Mouse (Mus musculus): ENCODE measurements around the gene Lsr. TPM values are rescaled to one million over a fixed set of nuclear protein-coding genes. Genes with fewer than 3 reads are reported as not detected.
A peak's percentile ranks its signal among the peaks of the same experiment; 100 is the strongest.

The Lsr gene
- 10 to 100 TPM in 1 of 2 experiments, 1 to 10 TPM in 1; 6.8 to 19.1 TPM for total RNA-seq (2021)
- long read RNA-seq, experiment 1, transcript Lsr-203 (9 exons, 2,071 nt), result major isoform, 8 of 25 reads
- long read RNA-seq, experiment 1, transcript Lsr-201 (10 exons, 2,167 nt), result minor isoform, 5 of 25 reads
- long read RNA-seq, experiment 1, partial matches to known transcripts, result 0 of 25 reads
- long read RNA-seq, experiment 1, other reads (novel, unspliced or antisense), result 12 of 25 reads
- long read RNA-seq, experiment 2, partial matches to known transcripts, result 1 of 37 reads
- long read RNA-seq, experiment 2, other reads (novel, unspliced or antisense), result 31 of 37 reads

GRCm38 (mm10) chr7:30973251-30973500 lies at the start of gene Lsr:
TSS of gene Lsr (minus strand) at chr7:30973464.
- no peak for DNase-seq (ENCODE audit: low spot score in 2 of 2)

DNA sequence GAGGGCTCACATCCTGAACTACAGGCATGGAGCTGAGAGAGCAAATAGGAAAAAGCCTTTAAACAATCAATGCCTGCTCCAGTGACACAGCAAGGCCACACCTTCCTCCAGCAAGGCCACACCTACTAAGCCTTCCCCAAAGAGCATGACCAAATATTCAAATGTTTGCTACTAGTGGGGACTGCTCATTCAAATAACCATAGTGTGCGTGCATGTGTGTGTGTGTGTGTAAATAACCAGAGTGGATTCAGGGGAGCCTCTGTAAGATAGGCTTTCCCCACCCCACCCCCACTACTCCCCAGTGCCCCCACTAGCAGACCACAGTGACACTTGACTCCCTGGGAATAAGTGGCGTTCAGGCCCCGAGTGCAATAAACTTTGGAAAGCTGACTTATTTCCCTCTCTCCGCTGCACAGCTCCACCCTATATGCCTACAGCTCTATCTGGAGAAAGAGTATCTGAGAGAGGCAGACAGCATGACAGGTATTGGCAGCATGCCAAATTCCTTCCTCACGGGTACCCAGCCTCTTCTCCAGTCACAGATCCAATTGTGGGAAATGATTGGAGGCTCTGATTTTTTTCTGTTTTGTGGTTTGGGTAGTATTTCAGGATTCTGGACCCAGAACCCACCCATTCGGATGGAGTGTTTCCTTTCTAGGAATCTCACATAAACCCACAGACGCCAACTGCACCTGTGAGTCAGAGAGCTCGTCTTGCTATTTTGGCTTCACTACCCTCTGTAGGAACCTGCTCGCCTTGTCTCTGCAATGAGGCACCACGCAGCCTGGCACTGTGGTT lies 44.0 kb upstream of the Lsr start:
- DNase-seq (ENCODE audit: low spot score in 2 of 2), result no peak

GRCm38 (mm10) chr7:31012971-31013370 lies 39.7 kb upstream of the Lsr start:
- DNase-seq (ENCODE audit: low spot score in 2 of 2), result no peak

DNA sequence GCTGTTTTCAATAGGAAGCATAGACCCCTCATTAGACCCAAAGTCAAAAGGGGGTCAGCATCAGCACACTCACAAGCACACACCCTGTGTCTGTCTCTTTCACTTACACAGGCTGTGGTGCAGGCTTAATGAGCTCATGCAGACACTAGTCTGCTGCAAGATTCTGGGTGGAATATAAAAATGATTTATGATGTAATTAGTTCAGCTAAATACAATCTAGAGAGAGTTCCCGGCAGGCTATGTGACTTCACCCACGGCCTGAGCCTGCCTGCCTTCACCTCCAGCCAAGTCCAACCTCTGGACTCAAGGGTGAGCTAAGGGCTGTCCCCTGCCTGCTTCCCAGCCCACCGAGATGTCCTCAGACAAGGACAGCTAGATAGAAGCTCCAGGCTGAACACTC lies 35.6 kb upstream of the Lsr start:
- no peak for DNase-seq (ENCODE audit: low spot score in 2 of 2)

- DNase-seq (ENCODE audit: low spot score in 2 of 2), result no peak
Observed at GRCm38 (mm10) chr7:31008175-31008574, 34.9 kb upstream of the Lsr start.

DNA sequence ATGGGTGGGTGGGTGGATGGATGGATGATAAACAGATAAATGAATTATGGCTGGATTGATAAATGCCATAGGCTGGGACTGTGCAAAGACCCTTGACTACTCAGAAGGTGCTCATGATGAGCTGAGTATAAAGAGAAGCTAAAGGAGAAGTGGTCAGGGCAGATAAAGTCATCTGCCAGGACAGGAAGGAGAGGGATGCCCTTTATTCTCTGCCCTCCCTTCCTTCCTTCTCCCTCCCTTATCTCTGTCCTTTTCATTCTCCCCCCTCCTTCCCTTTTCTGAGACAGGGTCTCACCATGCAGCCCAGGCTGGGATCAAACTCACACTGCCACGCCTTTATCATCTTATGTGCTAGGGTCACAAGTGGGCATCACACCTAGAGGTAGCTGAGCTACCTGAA lies 34.5 kb upstream of the Lsr start:
- DNase-seq (ENCODE audit: low spot score in 2 of 2), result no peak

DNA sequence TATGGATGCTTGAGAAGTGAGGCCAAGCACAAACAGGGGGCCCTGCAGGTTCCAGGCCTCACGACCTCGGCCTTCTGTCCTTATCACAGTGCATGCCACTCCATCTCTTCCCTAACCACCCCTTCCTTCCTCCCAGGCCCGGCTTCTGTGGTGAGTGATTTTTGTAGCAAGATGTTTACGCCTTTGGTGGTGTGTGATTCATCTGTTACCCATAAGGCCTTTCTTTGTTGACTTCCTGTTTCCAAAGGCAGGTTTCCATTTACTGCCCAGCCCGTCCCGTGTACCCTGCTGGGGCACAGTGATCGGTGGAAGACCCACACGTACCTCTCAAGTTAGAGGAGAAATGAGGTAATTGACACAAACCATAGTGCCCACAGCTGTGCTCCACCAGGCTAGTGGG lies 29.4 kb upstream of the Lsr start:
- no peak for DNase-seq (ENCODE audit: low spot score in 2 of 2)

GRCm38 (mm10) chr7:31000505-31001020 lies 27.3 kb upstream of the Lsr start:
- peak; percentile 44 to 56 for DNase-seq (ENCODE audit: low spot score in 2 of 2)

DNA sequence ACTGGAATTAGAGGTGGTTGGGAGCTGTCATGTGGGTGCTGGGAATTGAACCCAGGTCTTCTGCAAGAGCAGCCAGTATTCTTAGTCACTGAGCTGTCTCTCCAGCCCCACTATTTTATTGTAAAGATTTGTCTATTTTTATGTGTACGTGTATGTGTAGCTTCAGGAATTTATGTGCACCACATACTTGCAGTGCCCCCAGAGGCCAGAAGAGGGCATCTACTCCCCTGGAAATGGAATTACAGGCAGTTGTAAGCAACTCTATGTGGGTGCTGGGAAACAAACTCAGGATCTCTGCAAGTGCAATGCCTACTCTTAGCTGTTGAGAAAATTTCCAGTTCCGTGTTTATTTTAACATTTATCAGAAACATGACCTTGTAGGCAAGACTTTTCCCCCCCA lies 23.2 kb upstream of the Lsr start:
- DNase-seq (ENCODE audit: low spot score in 2 of 2), result no peak

GRCm38 (mm10) chr7:30993986-30994385 lies 20.7 kb upstream of the Lsr start:
- no peak for DNase-seq (ENCODE audit: low spot score in 2 of 2)

GRCm38 (mm10) chr7:30992148-30992547 lies 18.9 kb upstream of the Lsr start:
- DNase-seq (ENCODE audit: low spot score in 2 of 2), result no peak

GRCm38 (mm10) chr7:30988519-30989162 lies 15.4 kb upstream of the Lsr start:
- peak in 1 of 2 experiments; percentile 34 for DNase-seq (ENCODE audit: low spot score in 2 of 2)

- DNase-seq (ENCODE audit: low spot score in 2 of 2), result no peak
Observed at GRCm38 (mm10) chr7:30985357-30985756, 12.1 kb upstream of the Lsr start.

GRCm38 (mm10) chr7:30981703-30982102 lies 8.4 kb upstream of the Lsr start:
- DNase-seq (ENCODE audit: low spot score in 2 of 2), result no peak

DNA sequence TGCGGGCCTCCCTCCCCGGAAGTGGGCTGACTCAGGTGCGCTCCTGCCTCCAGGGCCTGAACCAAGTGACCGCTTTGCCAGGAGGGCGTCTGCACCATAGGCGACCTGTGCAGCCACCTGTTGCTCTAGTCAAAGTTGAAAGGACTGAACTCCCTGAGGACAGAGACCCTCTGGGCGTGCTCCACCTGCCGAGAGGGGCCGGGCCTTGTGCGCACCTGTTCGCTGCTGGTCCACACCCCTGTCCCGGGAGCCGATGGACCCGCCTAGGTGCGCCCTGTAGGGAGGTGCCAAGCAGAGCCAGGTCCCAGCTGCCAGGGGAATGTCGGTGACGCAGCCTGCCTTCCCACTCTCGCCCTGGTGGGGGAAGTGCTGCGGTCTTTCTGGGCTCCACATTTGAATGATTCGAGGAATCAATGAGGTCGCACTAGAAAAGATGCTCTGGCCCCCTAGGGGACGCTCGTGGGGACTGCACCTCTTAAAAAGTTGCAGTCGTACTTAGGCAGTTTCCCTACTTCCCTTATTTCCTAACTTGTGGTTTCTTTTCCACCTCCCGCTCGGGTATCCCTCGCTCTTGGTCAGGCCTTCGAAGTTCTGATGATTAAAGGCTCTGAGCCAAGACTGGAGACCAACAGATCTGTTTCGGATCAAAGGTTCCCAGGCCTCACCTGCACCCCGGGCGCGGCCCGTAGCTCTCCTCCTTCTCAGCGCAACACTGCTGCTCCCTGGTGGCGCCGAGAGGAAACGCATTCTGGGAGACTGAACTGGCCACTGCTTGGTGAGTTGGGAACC lies 431 bp upstream of the Lsr start, which contains the start of gene Fam187b:
Gene Fam187b (plus strand): TSS at position 290 of the 789 bp plus-strand sequence.
- DNase-seq (ENCODE audit: low spot score in 2 of 2), result peak; percentile 93 to 94

GRCm38 (mm10) chr7:30972426-30973250 lies 626 bp downstream of the Lsr start:
- DNase-seq (ENCODE audit: low spot score in 2 of 2), result no peak

GRCm38 (mm10) chr7:30971901-30972300 lies 1.4 kb downstream of the Lsr start:
- no peak for DNase-seq (ENCODE audit: low spot score in 2 of 2)

GRCm38 (mm10) chr7:30969174-30969573 lies 4.1 kb downstream of the Lsr start:
- DNase-seq (ENCODE audit: low spot score in 2 of 2), result no peak

DNA sequence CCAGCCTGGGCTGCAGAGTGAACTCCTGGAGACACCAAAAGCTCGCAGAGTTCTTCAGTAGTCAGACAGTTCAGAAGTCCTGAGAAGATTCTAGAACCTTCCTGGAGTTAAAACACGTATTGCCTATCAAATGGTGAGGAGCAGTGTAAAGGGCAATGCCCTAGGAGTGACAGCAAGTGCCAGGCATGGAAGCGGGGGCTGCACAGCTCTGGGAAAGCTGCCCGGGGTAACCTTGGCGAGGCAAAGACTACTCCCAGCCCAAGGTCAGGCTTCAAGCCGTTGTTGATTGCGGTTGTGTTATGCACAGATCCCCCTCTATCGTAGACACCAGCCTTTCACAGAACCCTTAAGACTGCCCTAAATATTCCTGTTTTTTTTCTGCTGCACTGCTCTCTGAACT lies 4.7 kb downstream of the Lsr start:
- DNase-seq (ENCODE audit: low spot score in 2 of 2), result peak in 1 of 2 experiments; percentile 57

GRCm38 (mm10) chr7:30966657-30967056 lies 6.6 kb downstream of the Lsr start:
- no peak for DNase-seq (ENCODE audit: low spot score in 2 of 2)

All from adrenal gland, adult 18-20 months (tissue).